Mouse (Mus musculus) mouse embryonic stem cell (cell line): ENCODE data around the gene Lama1.

ENCODE experiments used
- in situ Hi-C, 2 experiments: fragments of 300-500 bp; cut with MboI; formaldehyde crosslinking; loops; 1 replicate in 1 of 2; 3 replicates in 1 of 2; pipeline ENCODE4 v1.14.3; 2019 to 2020; ENCODE audit warnings: low sequenced_read_pairs in 2 of 2, low pct_unique_long_range_greater_than_20kb in 1 of 2, mixed read lengths in 1 of 2; ENCODE audit not compliant: unreplicated experiment in 1 of 2

Lama1 gene

GRCm38 (mm10) chr17:67813666-67814065 is 116.6 kb downstream of the Lama1 start:
- in situ Hi-C loops: no loop called here

GRCm38 (mm10) chr17:67815720-67816119 is 118.7 kb downstream of the Lama1 start:
- in situ Hi-C loops: no loop called here

- in situ Hi-C loops: no loop called here
These were observed 119.9 kb downstream of the Lama1 start for GRCm38 (mm10) chr17:67816916-67817315.

- in situ Hi-C loops: no loop called here
These were observed 130.4 kb downstream of the Lama1 start for GRCm38 (mm10) chr17:67827431-67827830.

GRCm38 (mm10) chr17:67836146-67836895 is 139.3 kb downstream of the Lama1 start:
- in situ Hi-C loops: no loop called here

GRCm38 (mm10) chr17:67837351-67838090 is 140.5 kb downstream of the Lama1 start:
- in situ Hi-C loops: no loop called here

GRCm38 (mm10) chr17:67838948-67839347 is 141.9 kb downstream of the Lama1 start:
- in situ Hi-C loops: no loop called here

GRCm38 (mm10) chr17:67841494-67841893 is 144.4 kb downstream of the Lama1 start:
- in situ Hi-C loops: loop anchor here in 1 of 2 experiments (10.0 kb wide), 1 partner anchor 267 kb away; no protein-coding TSS in a partner anchor

- in situ Hi-C loops: loop anchor here in 1 of 2 experiments (25.0 kb wide), 2 partner anchors 301 to 976 kb away; partner anchors contain the start of gene Tmem200c
These were observed 164.1 kb downstream of the Lama1 start for GRCm38 (mm10) chr17:67861080-67861630.

- in situ Hi-C loops: loop anchor here in 1 of 2 experiments (25.0 kb wide), 2 partner anchors 300 to 975 kb away; partner anchors contain the start of gene Tmem200c
These were observed 164.9 kb downstream of the Lama1 start for GRCm38 (mm10) chr17:67861744-67862535.

- in situ Hi-C loops: loop anchor here in 1 of 2 experiments (25.0 kb wide), 2 partner anchors 298 to 973 kb away; partner anchors contain the start of gene Tmem200c
These were observed 167.3 kb downstream of the Lama1 start for GRCm38 (mm10) chr17:67864363-67864762.

- in situ Hi-C loops: loop anchor here in 1 of 2 experiments (25.0 kb wide), 2 partner anchors 297 to 972 kb away; partner anchors contain the start of gene Tmem200c
These were observed 167.9 kb downstream of the Lama1 start for GRCm38 (mm10) chr17:67864912-67865311.

- in situ Hi-C loops: loop anchor here in 1 of 2 experiments (25.0 kb wide), 2 partner anchors 296 to 971 kb away; partner anchors contain the start of gene Tmem200c
These were observed 169.0 kb downstream of the Lama1 start for GRCm38 (mm10) chr17:67866026-67866425.

GRCm38 (mm10) chr17:67866541-67867241 is 169.6 kb downstream of the Lama1 start:
- in situ Hi-C loops: loop anchor here in 1 of 2 experiments (25.0 kb wide), 2 partner anchors 296 to 971 kb away; partner anchors contain the start of gene Tmem200c

- in situ Hi-C loops: loop anchor here in 1 of 2 experiments (25.0 kb wide), 2 partner anchors 292 to 967 kb away; partner anchors contain the start of gene Tmem200c
These were observed 172.9 kb downstream of the Lama1 start for GRCm38 (mm10) chr17:67869731-67870601.
